Mouse (Mus musculus) spleen, postnatal 10 days (tissue): ENCODE measurements around the gene Gpr137.

ENCODE experiments used
- DNase-seq, 2 experiments: peaks; one replicate each; pipeline ENCODE4 v3.0.0; 2021 to 2022; ENCODE audit warnings: low spot score in 2 of 2

Gene Gpr137

DNA sequence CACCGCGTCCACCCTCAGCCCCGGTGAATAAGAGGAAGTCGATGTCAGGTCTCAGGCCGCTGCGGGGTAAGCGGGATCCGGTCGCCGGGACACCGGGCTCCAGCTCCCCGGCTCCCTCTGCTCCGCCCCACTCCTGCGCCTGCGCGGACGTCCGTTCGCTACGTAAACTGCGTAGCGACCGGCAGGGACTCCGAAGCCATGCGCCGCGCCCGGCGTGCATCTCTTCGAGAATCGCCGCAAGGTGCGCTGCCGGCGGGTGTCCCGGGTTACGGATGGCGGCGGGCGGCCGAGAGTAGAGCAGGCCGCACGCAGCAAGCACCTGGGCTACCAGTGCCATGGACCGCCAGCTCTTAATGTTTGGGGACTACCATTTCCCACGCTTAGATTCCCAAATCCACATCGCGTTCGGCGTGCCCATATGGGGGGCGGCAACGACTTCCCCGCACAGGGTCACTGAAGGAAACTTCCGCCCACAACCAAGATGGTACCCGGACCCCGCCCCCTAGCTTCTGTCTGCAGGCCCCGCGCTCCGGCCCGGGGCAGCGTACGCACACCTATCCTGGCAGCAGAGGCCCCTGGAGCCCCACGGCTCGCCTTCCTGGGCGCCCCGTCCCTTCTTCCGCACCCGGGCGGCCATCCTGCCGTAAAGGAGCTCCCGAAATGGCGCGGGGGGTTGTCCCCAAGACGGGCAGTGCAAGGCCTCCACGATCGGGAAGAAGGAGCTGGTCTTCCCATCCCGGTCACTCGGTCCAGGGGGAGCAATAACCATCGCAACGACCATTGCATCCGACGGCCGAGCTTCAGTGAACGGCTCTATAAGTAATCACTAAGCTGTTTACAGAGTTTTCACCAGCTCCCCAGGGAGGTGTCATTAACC, 670 bp downstream of the Gpr137 start, which contains the start of gene Bad:
Gene Bad, plus strand, starts transcription at position 490 of the 877 bp plus-strand sequence.
- DNase-seq, result peak; percentile 95 to 97

DNA sequence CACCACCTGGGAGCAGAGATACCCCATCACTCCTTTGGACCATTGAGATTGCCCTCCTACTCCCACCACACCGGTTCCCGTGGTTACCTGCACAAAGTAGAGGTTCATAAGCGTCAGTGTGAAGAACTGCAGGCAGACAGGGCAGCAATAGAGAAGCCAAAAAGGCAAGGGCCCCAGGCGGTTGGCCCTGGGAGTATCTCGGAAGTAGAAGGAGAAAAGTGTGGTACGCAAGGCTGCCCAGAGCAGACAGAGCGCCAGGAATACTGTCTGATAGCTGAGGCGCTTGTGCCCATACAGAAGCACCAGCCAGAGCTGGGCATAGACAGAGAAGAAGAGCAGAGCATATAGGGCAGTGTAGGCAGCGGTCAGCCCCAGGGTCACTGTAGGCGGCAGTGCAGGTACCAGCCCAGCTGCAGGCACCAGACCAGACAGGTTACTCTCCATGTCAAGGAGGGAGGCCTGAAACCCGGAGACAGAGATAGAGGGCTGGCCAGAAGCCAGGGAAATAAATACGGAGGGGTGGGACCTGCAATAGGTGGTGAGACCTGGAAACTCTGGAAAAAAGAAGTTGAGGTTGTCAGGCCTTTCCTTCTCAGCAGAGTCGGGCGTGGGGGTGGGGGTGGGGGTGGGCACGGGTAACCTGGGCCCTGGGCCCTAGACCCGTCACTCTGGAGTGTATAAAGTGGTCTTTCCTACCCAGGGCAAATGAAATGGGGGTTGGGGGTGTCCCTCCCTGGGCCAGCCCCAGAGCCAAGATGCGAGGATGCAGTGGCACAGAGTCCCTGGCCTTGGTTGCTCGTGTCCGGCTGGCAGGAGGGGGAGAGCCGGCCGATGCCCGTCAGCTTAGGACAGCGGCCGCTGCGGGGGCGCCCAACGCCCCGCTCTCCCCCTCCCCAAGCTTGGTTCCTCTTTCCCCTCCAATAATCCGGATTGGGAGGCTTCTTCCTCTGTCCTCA, 1.6 kb downstream of the Gpr137 start:
- no peak for DNase-seq

DNA sequence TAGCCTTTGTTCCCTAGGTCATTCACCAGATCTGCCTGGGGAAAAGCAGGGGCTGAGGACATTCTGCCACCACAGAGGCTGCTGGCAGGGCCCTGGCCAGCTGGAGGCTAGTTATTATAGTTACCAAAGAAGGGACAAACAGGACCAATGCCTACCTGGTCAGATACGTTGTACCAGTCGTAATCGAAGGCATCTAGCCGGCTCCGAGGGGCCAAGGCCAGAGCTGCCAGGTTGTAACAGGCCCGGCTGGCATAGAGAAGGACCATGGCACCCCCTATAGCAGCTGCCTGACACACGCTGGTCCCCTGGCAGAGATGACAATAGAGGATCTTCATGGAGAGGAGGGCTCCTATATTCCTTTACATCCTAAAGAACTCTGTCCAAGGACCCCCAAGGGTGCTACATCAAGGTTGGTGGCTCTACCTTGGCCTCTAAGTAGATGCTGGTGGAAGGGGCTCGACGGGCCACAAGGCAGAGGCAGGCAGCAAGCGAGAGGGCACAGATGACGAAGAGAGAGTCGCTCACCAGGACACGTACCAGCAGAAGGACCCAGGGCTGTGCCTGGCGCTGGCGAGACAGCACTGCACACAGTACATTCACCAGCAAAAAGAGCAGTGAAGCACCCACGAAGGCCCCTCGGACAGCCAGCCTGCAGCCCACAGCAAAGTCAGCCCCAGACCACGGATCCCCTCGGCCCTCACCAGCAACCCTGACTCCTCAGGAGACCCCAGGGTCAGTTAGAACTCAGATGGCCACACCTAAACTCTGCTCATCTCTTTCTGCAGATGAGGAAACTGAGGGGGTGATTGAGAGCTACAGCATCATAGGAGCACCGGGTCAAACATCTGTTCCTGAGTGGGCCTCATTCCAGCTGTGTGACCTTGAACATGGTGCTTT, 2.9 kb downstream of the Gpr137 start:
- DNase-seq, result no peak

GRCm38 (mm10) chr19:6937541-6938465, 4.5 kb downstream of the Gpr137 start:
- no peak for DNase-seq

DNA sequence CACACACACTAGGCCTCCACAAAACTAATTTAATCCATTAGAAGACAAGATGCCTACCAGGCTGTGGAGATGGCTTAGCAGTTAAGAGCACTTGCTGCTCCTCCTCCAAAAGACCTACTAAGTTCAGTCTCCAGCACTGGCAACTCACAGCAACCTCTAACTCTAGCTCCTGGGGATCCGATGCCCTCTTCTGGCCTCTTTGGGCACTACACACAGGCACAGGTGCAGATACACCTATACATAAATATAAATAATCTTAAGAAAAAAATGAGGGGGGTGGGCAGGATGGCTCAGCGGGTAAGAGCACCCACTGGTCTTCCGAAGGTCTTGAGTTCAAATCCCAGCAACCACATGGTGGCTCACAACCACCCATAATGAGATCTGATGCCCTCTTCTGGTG, 6.0 kb downstream of the Gpr137 start:
- peak in 1 of 2 experiments; percentile 71 for DNase-seq

DNA sequence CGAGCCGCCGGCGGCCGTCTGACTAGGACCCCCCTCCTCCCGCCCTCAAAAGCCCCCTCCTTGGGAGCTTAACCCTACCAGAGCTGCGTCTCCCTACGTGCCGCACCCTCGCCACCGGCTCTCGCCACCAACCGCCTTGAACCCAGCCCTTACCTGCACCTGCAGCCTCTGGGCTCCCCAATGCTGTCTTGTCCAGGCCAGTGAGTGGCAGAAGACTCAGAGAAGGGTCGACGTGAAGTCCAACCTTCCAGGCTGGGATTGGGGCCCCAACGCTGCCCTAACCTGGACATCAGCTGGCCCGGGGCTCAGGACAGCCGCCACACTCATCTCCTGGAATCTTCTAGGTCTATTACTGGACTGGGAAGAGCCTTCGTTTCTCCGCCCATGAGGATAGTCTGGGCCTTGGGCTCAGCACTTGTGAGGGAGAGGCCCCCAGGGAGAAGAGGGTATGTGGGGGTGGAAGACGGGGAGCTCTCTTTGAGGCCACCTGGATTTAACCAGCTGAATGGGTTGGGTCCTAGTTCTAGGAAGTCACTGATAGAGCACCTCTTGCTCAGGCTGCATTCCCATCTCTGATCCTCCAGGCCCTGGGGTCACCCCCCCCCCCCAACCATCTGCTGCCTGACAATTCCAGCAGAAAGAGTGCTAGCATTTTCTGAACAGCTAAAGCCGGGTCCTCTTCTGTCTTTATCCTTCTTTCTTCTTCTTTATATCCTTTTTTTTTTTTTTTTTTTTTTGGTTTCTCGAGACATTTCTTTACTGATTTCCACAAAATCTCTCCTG, 7.9 kb downstream of the Gpr137 start, which contains the start of gene Kcnk4:
Gene Kcnk4, minus strand, starts transcription at position 321 of the 783 bp plus-strand sequence.
- DNase-seq, result no peak

GRCm38 (mm10) chr19:6933436-6934194, 8.7 kb downstream of the Gpr137 start:
- DNase-seq, result no peak

- DNase-seq, result no peak
Measured at GRCm38 (mm10) chr19:6933102-6933435, 9.2 kb downstream of the Gpr137 start.

DNA sequence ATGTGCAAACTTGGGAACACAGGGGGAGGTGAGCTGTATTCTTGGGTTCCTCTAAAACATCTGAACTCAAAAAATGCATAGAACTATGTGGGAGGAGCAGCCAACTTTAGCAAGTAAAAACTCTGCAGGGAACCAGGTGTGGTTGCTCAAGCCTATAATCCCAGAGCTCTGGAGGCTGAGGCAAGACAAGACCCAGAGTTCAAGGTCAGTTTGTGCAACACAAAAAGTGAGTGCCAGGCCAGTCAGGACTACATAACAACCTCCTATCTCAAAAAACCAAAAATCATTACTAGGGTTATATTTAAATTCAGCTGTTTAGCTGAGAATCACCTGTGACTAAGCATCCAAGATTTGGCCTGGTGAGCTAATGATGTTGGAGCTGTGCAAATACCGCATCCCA, 10.3 kb downstream of the Gpr137 start:
- no peak for DNase-seq

- DNase-seq, result no peak
Measured at GRCm38 (mm10) chr19:6931002-6931401, 11.3 kb downstream of the Gpr137 start.

DNA sequence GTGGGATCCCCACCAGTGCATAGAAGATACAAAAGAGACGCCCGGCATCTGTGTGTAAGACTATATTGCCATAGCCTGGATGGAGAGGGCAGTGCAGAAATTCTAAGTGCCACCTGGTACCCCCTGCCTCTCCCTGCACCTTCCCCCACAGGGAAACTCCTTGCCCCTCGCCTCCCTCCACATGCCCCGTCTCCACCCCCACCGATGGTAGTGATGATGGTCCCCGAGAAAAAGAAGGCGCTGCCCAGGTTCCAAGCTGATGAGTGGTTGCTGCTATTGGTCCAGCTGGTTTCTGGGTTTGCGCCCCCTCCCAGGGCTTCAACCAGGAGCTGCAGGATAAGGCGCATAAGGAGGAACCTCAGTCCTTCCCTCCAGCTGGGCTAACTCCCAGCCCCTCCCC, 14.2 kb downstream of the Gpr137 start:
- no peak for DNase-seq

GRCm38 (mm10) chr19:6926559-6927255, 15.6 kb downstream of the Gpr137 start:
- no peak for DNase-seq

- no peak for DNase-seq
Measured at GRCm38 (mm10) chr19:6925611-6926329, 16.5 kb downstream of the Gpr137 start.

DNA sequence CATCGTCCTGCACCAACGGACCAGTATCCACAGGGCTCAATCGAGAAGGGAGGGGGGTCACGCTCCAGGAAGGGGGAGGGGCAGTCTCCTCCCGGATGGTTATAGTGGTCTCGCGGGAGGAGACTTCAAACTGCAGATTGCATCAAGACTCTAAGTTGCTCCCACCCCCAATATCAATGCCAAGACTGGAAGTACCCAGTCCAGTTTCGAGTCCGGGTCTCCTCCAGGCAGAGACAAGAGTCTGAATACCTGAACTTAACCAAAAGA, 17.0 kb downstream of the Gpr137 start, which contains the start of gene Catsperz:
Gene Catsperz, minus strand, starts transcription at position 74 of the 267 bp plus-strand sequence.
- DNase-seq, result no peak

- DNase-seq, result peak; percentile 81 to 92
Measured at GRCm38 (mm10) chr19:6924461-6925306, 17.6 kb downstream of the Gpr137 start.

GRCm38 (mm10) chr19:6922901-6923735, 19.2 kb downstream of the Gpr137 start:
- DNase-seq, result no peak
